Mouse (Mus musculus) erythroblast, adult 5-6 weeks (primary cell): Measurements from ENCODE around the gene Cdkn2aip. TPM values are rescaled to one million over a fixed set of nuclear protein-coding genes. Genes with fewer than 3 reads are reported as not detected.

Experiments used
- ATAC-seq: replicated peaks from 2 replicates; pipeline ENCODE4 v1.8.0; 2016; ENCODE audit warnings: moderate number of reproducible peaks, mild to moderate bottlenecking, moderate TSS enrichment, inconsistent platforms; ENCODE audit not compliant: poor library complexity, low FRiP score, severe bottlenecking
- total RNA-seq, 2 experiments: library from RNA; stranded (forward) in 1 of 2; stranded (reverse) in 1 of 2; fragments of 150-400 nt in 1 of 2; fragments of 200-764, 138-1000 nt in 1 of 2; gene quantifications; 2 replicates each; pipeline versions ENCODE4 v1.2.3 to v1.2.4; 2015 to 2017; ENCODE audit warnings: low replicate concordance in 2 of 2

The Cdkn2aip gene
- total RNA-seq, 2 experiments from 2014 or later, result 6.7 to 10.6 TPM

DNA sequence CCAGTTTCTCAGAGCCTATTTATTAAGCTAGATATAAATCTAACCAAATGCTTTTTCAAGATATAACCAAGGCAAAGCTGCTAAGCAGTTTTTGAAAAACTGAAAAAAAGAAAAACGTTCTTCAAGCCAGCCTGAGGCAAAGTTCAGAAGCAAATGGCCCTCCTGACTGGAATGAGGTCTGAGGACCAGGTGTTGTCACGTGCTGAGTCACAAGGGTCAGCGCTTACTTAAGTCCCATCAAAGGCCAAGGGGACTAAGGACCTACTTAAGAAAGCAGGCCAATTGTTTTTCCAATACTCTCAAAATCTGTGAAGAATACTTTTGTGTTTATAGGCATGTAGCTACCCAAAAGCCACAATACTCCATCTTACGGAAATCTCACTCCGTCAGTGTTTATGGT is 50.5 kb downstream of the Cdkn2aip start:
- ATAC-seq, result no peak

DNA sequence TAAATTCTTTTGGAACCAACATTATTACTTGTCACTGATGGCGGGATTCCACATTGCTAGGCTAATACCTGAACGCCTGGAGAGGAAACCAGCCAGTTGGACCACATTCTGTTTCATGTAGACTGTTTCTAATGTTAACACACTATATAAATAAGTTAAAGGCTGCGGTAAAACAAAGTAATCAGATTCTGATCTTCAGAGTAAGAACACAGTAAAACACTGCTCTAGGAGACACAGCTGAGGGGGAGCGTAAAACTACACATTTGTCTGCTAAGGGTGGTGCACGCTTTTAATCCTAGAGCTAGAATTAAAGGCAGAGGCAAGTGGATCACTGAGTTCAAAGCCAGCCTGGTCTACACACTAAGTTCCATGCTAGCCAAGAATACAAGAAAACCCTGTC is 51.0 kb downstream of the Cdkn2aip start:
- ATAC-seq, result no peak

DNA sequence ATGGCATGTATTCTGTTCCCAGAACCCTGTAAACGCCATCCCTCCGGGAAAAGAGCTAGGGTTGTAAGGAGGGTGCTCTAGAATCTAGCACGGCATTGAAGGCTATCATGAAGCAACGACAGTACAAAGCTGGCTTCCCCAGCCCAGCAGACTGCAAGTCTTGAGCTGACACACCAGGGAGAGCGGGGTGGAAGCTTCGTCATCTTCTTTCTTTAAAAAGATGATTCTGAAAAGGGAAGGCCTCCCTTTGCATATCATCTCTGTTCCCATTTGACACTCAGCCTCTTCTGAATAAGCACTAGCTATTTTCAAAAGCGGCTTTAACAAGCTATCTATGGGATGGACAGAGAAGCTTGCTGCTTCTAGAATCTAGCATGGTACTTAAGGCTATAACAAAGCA is 53.3 kb downstream of the Cdkn2aip start:
- ATAC-seq, result no peak

DNA sequence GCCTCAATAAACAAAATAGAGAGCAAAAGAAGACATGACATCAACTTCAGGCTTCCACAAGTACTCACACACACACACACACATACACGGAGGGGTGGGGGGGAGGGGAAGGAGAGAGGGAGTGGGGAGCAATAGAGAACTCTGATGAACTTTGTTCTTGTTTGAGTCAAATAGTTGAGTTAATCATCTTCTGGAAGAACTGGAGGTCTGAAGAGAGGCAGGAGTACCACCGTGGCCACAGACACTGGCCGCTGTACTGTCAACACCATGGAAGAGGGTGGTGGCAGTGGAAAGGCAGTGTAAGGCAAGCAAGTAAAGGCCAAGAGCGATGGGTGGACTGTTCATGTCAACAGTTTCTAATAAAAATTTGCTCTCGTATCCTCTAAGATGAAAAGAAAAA is 54.3 kb downstream of the Cdkn2aip start:
- no peak for ATAC-seq

Other genes with a start within 250 kb of the Cdkn2aip start
- 9.0 and 13.6 TPM in 2 replicates for gene Trappc11, start 180.5 kb downstream of the Cdkn2aip start, total RNA-seq (2015; ENCODE audit: low replicate concordance)
- gene Trappc11, start 180.5 kb downstream of the Cdkn2aip start, total RNA-seq (2017; ENCODE audit: low replicate concordance), result 12.7 and 17.0 TPM in 2 replicates
- gene Rwdd4a, start 180.3 kb downstream of the Cdkn2aip start, total RNA-seq (2015; ENCODE audit: low replicate concordance), result 3.6 and 8.6 TPM in 2 replicates
- gene Rwdd4a, start 180.3 kb downstream of the Cdkn2aip start, total RNA-seq (2017; ENCODE audit: low replicate concordance), result 6.6 and 9.2 TPM in 2 replicates
- gene Ing2, start 38.4 kb downstream of the Cdkn2aip start, total RNA-seq (2015; ENCODE audit: low replicate concordance), result 4.6 and 12.9 TPM in 2 replicates
- gene Ing2, start 38.4 kb downstream of the Cdkn2aip start, total RNA-seq (2017; ENCODE audit: low replicate concordance), result 5.4 and 12.4 TPM in 2 replicates
- not detected in 2 replicates for gene Cldn24, start 108.2 kb upstream of the Cdkn2aip start, total RNA-seq (2015; ENCODE audit: low replicate concordance)
- gene Cldn24, start 108.2 kb upstream of the Cdkn2aip start, total RNA-seq (2017; ENCODE audit: low replicate concordance), result not detected in 2 replicates
- not detected in 2 replicates for gene Cldn22, start 110.5 kb upstream of the Cdkn2aip start, total RNA-seq (2015; ENCODE audit: low replicate concordance)
- gene Cldn22, start 110.5 kb upstream of the Cdkn2aip start, total RNA-seq (2017; ENCODE audit: low replicate concordance), result not detected in 2 replicates